Mouse (Mus musculus) limb, embryonic 10.5 days (tissue): Measurements from ENCODE around the gene Wdcp. TPM values are rescaled to one million over a fixed set of nuclear protein-coding genes. Genes with fewer than 3 reads are reported as not detected.
A peak's percentile ranks its signal among the peaks of the same experiment; 100 is the strongest.
"Not testable (repeated sequence)": the region's sequence is repeated elsewhere in the genome, so short reads cannot be mapped to it uniquely, and the experiment has no call there.

Experiments
- DNase-seq: peaks from one replicate; pipeline ENCODE4 v3.0.0-alpha.2; 2017; ENCODE audit warnings: low spot score
- H3K27ac ChIP-seq: fragments of 300-500 bp; sonication (generic); 2 replicates; pipeline ENCODE4 v1.5.1; 2016; ENCODE audit warnings: mild to moderate bottlenecking
- H3K27me3 ChIP-seq: fragments of 300-500 bp; sonication (generic); 2 replicates; pipeline ENCODE4 v1.6.1; 2016; ENCODE audit warnings: low read depth, mild to moderate bottlenecking; ENCODE audit not compliant: poor library complexity, severe bottlenecking
- H3K36me3 ChIP-seq: fragments of 300-500 bp; sonication (generic); 2 replicates; pipeline ENCODE4 v1.6.1; 2016; ENCODE audit warnings: mild to moderate bottlenecking, moderate library complexity
- H3K4me1 ChIP-seq: fragments of 300-500 bp; sonication (generic); 2 replicates; pipeline ENCODE4 v1.6.1; 2016
- H3K4me3 ChIP-seq: fragments of 300-500 bp; sonication (generic); 2 replicates; pipeline ENCODE4 v1.5.1; 2016; ENCODE audit warnings: mild to moderate bottlenecking, moderate library complexity
- H3K9me3 ChIP-seq: fragments of 300-500 bp; sonication (generic); replicated peaks from 2 replicates; pipeline ENCODE4 v1.6.1; 2016; ENCODE audit warnings: mild to moderate bottlenecking
- WGBS: fragments of 180-500 bp; shearing (Covaris S2); methylation state at CpG from one replicate; pipeline ENCODE4 v1.1.7; 2016; 5-methylcytosine and 5-hydroxymethylcytosine counted together
- polyA plus RNA-seq: library from polyadenylated mRNA; unstranded; fragments of >200 nt; fragmentation: Nextera tagmentation; extraction: Ambion mirVana; gene quantifications from 2 replicates; pipeline ENCODE4 v1.2.1, GENCODE M21; 2016

The Wdcp gene
- 23.9 and 26.9 TPM in 2 replicates for polyA plus RNA-seq

- Histone ChIP-seq H3K9me3 (no peaks in the 10 kb centered on the region), H3K4me1 (peaks cover 35% of the 10 kb centered on the region), H3K27ac (peak within 1 kb of the TSS; percentile 82), H3K4me3 (peak within 1 kb of the TSS; percentile 80), H3K27me3 (peaks cover 30% of the 10 kb centered on the region), H3K36me3 (peaks cover 4% of the 10 kb centered on the region)
- WGBS: 2% methylated on average over 30 of the region's 30 CpGs
- DNase-seq: peak; percentile 89
Measured at GRCm38 (mm10) chr12:4842890-4843597, at the start of gene Wdcp. Gene Wdcp, plus strand, starts transcription at chr12:4843303.

GRCm38 (mm10) chr12:4793718-4794117 is 49.4 kb upstream of the Wdcp start:
- Histone ChIP-seq H3K9me3 (no peaks in the 10 kb centered on the region), H3K36me3 (no peaks in the 10 kb centered on the region), H3K4me1 (peaks cover 8% of the 10 kb centered on the region), H3K4me3 (no peak overlapping the region), H3K27ac (0 out of 2 replicates have a peak overlapping the region, but pooled peaks have one; percentile 7), H3K27me3 (no peaks in the 10 kb centered on the region)
- no peak for DNase-seq
- WGBS: 74% methylated on average over 1 of the region's 1 CpGs

- H3K27me3 ChIP-seq, H3K4me1 ChIP-seq, H3K9me3 ChIP-seq, H3K27ac ChIP-seq, DNase-seq, H3K4me3 ChIP-seq, H3K36me3 ChIP-seq: not testable (repeated sequence)
- 77% methylated on average over 6 of the region's 6 CpGs for WGBS
Measured at GRCm38 (mm10) chr12:4797471-4797870, 45.6 kb upstream of the Wdcp start.

GRCm38 (mm10) chr12:4811036-4811435 is 32.1 kb upstream of the Wdcp start:
- no peak for DNase-seq
- H3K27me3 ChIP-seq: no peaks in the 10 kb centered on the region
- no peaks in the 10 kb centered on the region for H3K9me3 ChIP-seq
- H3K27ac ChIP-seq: no peak overlapping the region
- 84% methylated on average over 4 of the region's 4 CpGs for WGBS
- H3K36me3 ChIP-seq: no peaks in the 10 kb centered on the region
- H3K4me1 ChIP-seq: no peaks in the 10 kb centered on the region
- H3K4me3 ChIP-seq: no peak overlapping the region

GRCm38 (mm10) chr12:4811705-4812104 is 31.4 kb upstream of the Wdcp start:
- 72% methylated on average over 3 of the region's 3 CpGs for WGBS
- no peaks in the 10 kb centered on the region for H3K27me3 ChIP-seq
- peaks cover 3% of the 10 kb centered on the region for H3K4me1 ChIP-seq
- H3K9me3 ChIP-seq: no peaks in the 10 kb centered on the region
- no peak overlapping the region for H3K4me3 ChIP-seq
- DNase-seq: no peak
- no peaks in the 10 kb centered on the region for H3K36me3 ChIP-seq
- H3K27ac ChIP-seq: no peak overlapping the region

GRCm38 (mm10) chr12:4813636-4814035 is 29.5 kb upstream of the Wdcp start:
- no peaks in the 10 kb centered on the region for H3K27me3 ChIP-seq
- WGBS: 88% methylated on average over 4 of the region's 4 CpGs
- H3K36me3 ChIP-seq: no peaks in the 10 kb centered on the region
- no peak overlapping the region for H3K4me3 ChIP-seq
- no peak overlapping the region for H3K27ac ChIP-seq
- no peaks in the 10 kb centered on the region for H3K9me3 ChIP-seq
- no peak for DNase-seq
- H3K4me1 ChIP-seq: peaks cover 14% of the 10 kb centered on the region

GRCm38 (mm10) chr12:4816680-4817360 is 26.3 kb upstream of the Wdcp start:
- no peak for DNase-seq
- WGBS: 12% methylated on average over 24 of the region's 24 CpGs
- H3K4me1 ChIP-seq: peaks cover 14% of the 10 kb centered on the region
- peak overlapping the region; percentile 87 for H3K27ac ChIP-seq
- H3K4me3 ChIP-seq: peak overlapping the region; percentile 70
- H3K36me3 ChIP-seq: peaks cover 21% of the 10 kb centered on the region
- H3K9me3 ChIP-seq: no peaks in the 10 kb centered on the region
- no peaks in the 10 kb centered on the region for H3K27me3 ChIP-seq

- H3K4me1 ChIP-seq: peaks cover 14% of the 10 kb centered on the region
- no peaks in the 10 kb centered on the region for H3K27me3 ChIP-seq
- DNase-seq: peak; percentile 99
- no peaks in the 10 kb centered on the region for H3K9me3 ChIP-seq
- under 1% methylated on average over 49 of the region's 49 CpGs for WGBS
- H3K36me3 ChIP-seq: peaks cover 28% of the 10 kb centered on the region
- H3K27ac ChIP-seq: peak within 1 kb of the TSS; percentile 87
- peak within 1 kb of the TSS; percentile 70 for H3K4me3 ChIP-seq
Measured at GRCm38 (mm10) chr12:4817361-4818101, 25.6 kb upstream of the Wdcp start, which contains the start of gene Sf3b6. Gene Sf3b6, plus strand, starts transcription at chr12:4817544.

GRCm38 (mm10) chr12:4827256-4827655 is 15.8 kb upstream of the Wdcp start:
- Histone ChIP-seq H3K27ac (no peak overlapping the region), H3K9me3 (no peaks in the 10 kb centered on the region), H3K27me3 (no peaks in the 10 kb centered on the region), H3K36me3 (peaks cover 79% of the 10 kb centered on the region), H3K4me3 (no peak overlapping the region), H3K4me1 (no peaks in the 10 kb centered on the region)
- DNase-seq: no peak
- 74% methylated on average over 3 of the region's 3 CpGs for WGBS

- DNase-seq: no peak
Measured at GRCm38 (mm10) chr12:4836959-4837358, 6.1 kb upstream of the Wdcp start.

GRCm38 (mm10) chr12:4840010-4840409 is 3.1 kb upstream of the Wdcp start:
- WGBS: 57% methylated on average over 6 of the region's 6 CpGs
- H3K4me1 ChIP-seq: peaks cover 33% of the 10 kb centered on the region

More at GRCm38 (mm10) chr12:4836959-4837358, 6.1 kb upstream of the Wdcp start:
- Histone ChIP-seq H3K27me3 (peaks cover 28% of the 10 kb centered on the region), H3K4me3 (no peak overlapping the region), H3K27ac (no peak overlapping the region), H3K9me3 (no peaks in the 10 kb centered on the region), H3K4me1 (peaks cover 20% of the 10 kb centered on the region), H3K36me3 (0 out of 2 replicates have a peak, but pooled peaks cover 7% of the 10 kb centered on the region)
- WGBS: 8% methylated on average over 4 of the region's 4 CpGs

GRCm38 (mm10) chr12:4840741-4841140 is 2.4 kb upstream of the Wdcp start:
- no peaks in the 10 kb centered on the region; the same call in 1 of the 2 replicates for H3K36me3 ChIP-seq
- WGBS: under 1% methylated on average over 11 of the region's 11 CpGs
- peak overlapping the region; percentile 80 for H3K4me3 ChIP-seq
- H3K9me3 ChIP-seq: no peaks in the 10 kb centered on the region
- peaks cover 33% of the 10 kb centered on the region for H3K4me1 ChIP-seq
- DNase-seq: no peak
- peaks cover 34% of the 10 kb centered on the region for H3K27me3 ChIP-seq
- peak overlapping the region; percentile 82 for H3K27ac ChIP-seq

More at GRCm38 (mm10) chr12:4840010-4840409, 3.1 kb upstream of the Wdcp start:
- no peak for DNase-seq
- H3K9me3 ChIP-seq: no peaks in the 10 kb centered on the region
- H3K27me3 ChIP-seq: peaks cover 34% of the 10 kb centered on the region
- H3K4me3 ChIP-seq: peak overlapping the region; percentile 80; the same call in 1 of the 2 replicates
- H3K36me3 ChIP-seq: no peaks in the 10 kb centered on the region
- no peak overlapping the region for H3K27ac ChIP-seq
